Mouse (Mus musculus) neural tube, embryonic 14.5 days (tissue): ENCODE results near the gene Ebf1. TPM values are rescaled to one million over a fixed set of nuclear protein-coding genes. Genes with fewer than 3 reads are reported as not detected.

Experiments
- ATAC-seq: fragments of 200-750 bp; cut with Nextera tagmentation; 2 replicates; pipeline ENCODE4 v1.8.0; 2017; ENCODE audit warnings: low read depth, mild to moderate bottlenecking, moderate TSS enrichment, moderate library complexity
- H3K27ac ChIP-seq: fragments of 300-500 bp; sonication (generic); 2 replicates; pipeline ENCODE4 v1.5.1; 2014; ENCODE audit warnings: low read depth, mild to moderate bottlenecking, control low read depth, low read length, moderate library complexity, mixed read lengths
- H3K27me3 ChIP-seq: fragments of 300-500 bp; sonication (generic); 2 replicates; pipeline ENCODE4 v1.6.1; 2014; ENCODE audit warnings: low read length; ENCODE audit not compliant: control insufficient read depth, insufficient read depth
- H3K36me3 ChIP-seq: fragments of 300-500 bp; sonication (generic); 2 replicates; pipeline ENCODE4 v1.6.1; 2014; ENCODE audit warnings: low read length, mixed read lengths; ENCODE audit not compliant: control insufficient read depth, insufficient read depth
- H3K4me1 ChIP-seq: fragments of 300-500 bp; sonication (generic); 2 replicates; pipeline ENCODE4 v1.6.1; 2014; ENCODE audit warnings: low read length; ENCODE audit not compliant: control insufficient read depth, insufficient read depth
- H3K4me2 ChIP-seq: fragments of 300-500 bp; sonication (generic); 2 replicates; pipeline ENCODE4 v1.6.1; 2014; ENCODE audit warnings: mild to moderate bottlenecking, low read depth, low read length, control low read depth
- H3K4me3 ChIP-seq: fragments of 300-500 bp; sonication (generic); 2 replicates; pipeline ENCODE4 v1.5.1; 2014; ENCODE audit warnings: low read depth, low read length, control low read depth, mixed read lengths
- H3K9ac ChIP-seq: fragments of 300-500 bp; sonication (generic); replicated peaks from 2 replicates; pipeline ENCODE4 v1.6.1; 2014; ENCODE audit warnings: low read depth, mild to moderate bottlenecking, control low read depth, low read length, mixed read lengths
- H3K9me3 ChIP-seq: fragments of 300-500 bp; sonication (generic); 2 replicates; pipeline ENCODE4 v1.6.1; 2016; ENCODE audit warnings: low read length; ENCODE audit not compliant: control insufficient read depth
- WGBS: fragments of 180-500 bp; shearing (Covaris S2); extraction: QIAGEN DNeasy Blood & Tissue Kit; methylation state at CpG from one replicate; pipeline ENCODE4 v1.1.7; 2014; 5-methylcytosine and 5-hydroxymethylcytosine counted together
- polyA plus RNA-seq: library from polyadenylated mRNA; unstranded; fragments of >200 nt; fragmentation: Nextera tagmentation; extraction: Ambion mirVana; gene quantifications from 2 replicates; pipeline ENCODE4 v1.2.1, GENCODE M21; 2014

Gene Ebf1
- polyA plus RNA-seq, 1 experiment from 2014 or later = 226 TPM

- no peak overlapping the region for H3K27ac ChIP-seq
- no peak overlapping the region for H3K4me3 ChIP-seq
- no peak overlapping the region for H3K4me2 ChIP-seq
- H3K4me1 ChIP-seq = peaks cover 5% of the 10 kb centered on the region; the same call in 1 of the 2 replicates
- 76% methylated on average over 3 of the region's 3 CpGs for WGBS
- H3K9me3 ChIP-seq = no peaks in the 10 kb centered on the region
- H3K9ac ChIP-seq = no peak overlapping the region
- ATAC-seq = no peak
- no peaks in the 10 kb centered on the region for H3K27me3 ChIP-seq
- H3K36me3 ChIP-seq = no peaks in the 10 kb centered on the region
Observed at GRCm38 (mm10) chr11:44884337-44884736, 267.2 kb downstream of the Ebf1 start.

- Histone ChIP-seq H3K4me2 (no peak overlapping the region), H3K9ac (no peak overlapping the region), H3K9me3 (no peaks in the 10 kb centered on the region), H3K36me3 (no peaks in the 10 kb centered on the region), H3K4me1 (peaks cover 5% of the 10 kb centered on the region; the same call in 1 of the 2 replicates), H3K27ac (peak overlapping the region; percentile 61), H3K4me3 (no peak overlapping the region), H3K27me3 (no peaks in the 10 kb centered on the region)
- 73% methylated on average over 2 of the region's 2 CpGs for WGBS
- no peak for ATAC-seq
Observed at GRCm38 (mm10) chr11:44886897-44887296, 269.8 kb downstream of the Ebf1 start.

GRCm38 (mm10) chr11:44887691-44888090 is 270.6 kb downstream of the Ebf1 start:
- H3K4me1 ChIP-seq = peaks cover 5% of the 10 kb centered on the region; the same call in 1 of the 2 replicates
- 36% methylated on average over 7 of the region's 7 CpGs for WGBS
- H3K9ac ChIP-seq = no peak overlapping the region
- no peaks in the 10 kb centered on the region for H3K27me3 ChIP-seq
- no peaks in the 10 kb centered on the region for H3K9me3 ChIP-seq
- H3K4me2 ChIP-seq = no peak overlapping the region
- no peak overlapping the region for H3K4me3 ChIP-seq
- H3K27ac ChIP-seq = peak overlapping the region; percentile 61; the same call in 1 of the 2 replicates
- no peaks in the 10 kb centered on the region for H3K36me3 ChIP-seq
- ATAC-seq = no peak

- Histone ChIP-seq H3K4me3 (no peak overlapping the region), H3K27ac (no peak overlapping the region), H3K9ac (no peak overlapping the region), H3K36me3 (no peaks in the 10 kb centered on the region), H3K4me1 (peaks cover 5% of the 10 kb centered on the region; the same call in 1 of the 2 replicates), H3K9me3 (no peaks in the 10 kb centered on the region), H3K27me3 (no peaks in the 10 kb centered on the region), H3K4me2 (no peak overlapping the region)
- ATAC-seq = no peak
- 91% methylated on average over 4 of the region's 4 CpGs for WGBS
Observed at GRCm38 (mm10) chr11:44888390-44888789, 271.3 kb downstream of the Ebf1 start.

GRCm38 (mm10) chr11:44892814-44893521 is 275.9 kb downstream of the Ebf1 start:
- no peaks in the 10 kb centered on the region for H3K36me3 ChIP-seq
- peak; percentile 46; the same call in 1 of the 2 replicates for ATAC-seq
- H3K4me2 ChIP-seq = peak overlapping the region; percentile 22; the same call in 1 of the 2 replicates
- no peaks in the 10 kb centered on the region for H3K27me3 ChIP-seq
- H3K4me3 ChIP-seq = no peak overlapping the region; the same call in 1 of the 2 replicates
- H3K9ac ChIP-seq = no peak overlapping the region; the same call in 1 of the 2 replicates
- no peaks in the 10 kb centered on the region for H3K9me3 ChIP-seq
- 31% methylated on average over 18 of the region's 18 CpGs for WGBS
- H3K27ac ChIP-seq = no peak overlapping the region
- 0 out of 2 replicates have a peak, but pooled peaks cover 3% of the 10 kb centered on the region for H3K4me1 ChIP-seq

- H3K36me3 ChIP-seq = no peaks in the 10 kb centered on the region
- no peak overlapping the region for H3K4me2 ChIP-seq
- no peaks in the 10 kb centered on the region for H3K9me3 ChIP-seq
- no peak overlapping the region for H3K27ac ChIP-seq
- no peaks in the 10 kb centered on the region for H3K27me3 ChIP-seq
- no peak overlapping the region for H3K4me3 ChIP-seq
- 0 out of 2 replicates have a peak, but pooled peaks cover 3% of the 10 kb centered on the region for H3K4me1 ChIP-seq
- no peak for ATAC-seq
- H3K9ac ChIP-seq = no peak overlapping the region
Observed at GRCm38 (mm10) chr11:44893986-44894385, 276.9 kb downstream of the Ebf1 start.

- H3K9ac ChIP-seq = no peak overlapping the region
- peaks cover 3% of the 10 kb centered on the region; the same call in 1 of the 2 replicates for H3K4me1 ChIP-seq
- H3K27me3 ChIP-seq = no peaks in the 10 kb centered on the region
- no peaks in the 10 kb centered on the region for H3K9me3 ChIP-seq
- no peak overlapping the region for H3K4me3 ChIP-seq
- ATAC-seq = no peak
- H3K27ac ChIP-seq = no peak overlapping the region
- WGBS = 93% methylated on average over 4 of the region's 4 CpGs
- H3K4me2 ChIP-seq = no peak overlapping the region
- no peaks in the 10 kb centered on the region for H3K36me3 ChIP-seq
Observed at GRCm38 (mm10) chr11:44894798-44895197, 277.7 kb downstream of the Ebf1 start.

- no peak for ATAC-seq
- no peak overlapping the region for H3K27ac ChIP-seq
- H3K9me3 ChIP-seq = no peaks in the 10 kb centered on the region
- no peak overlapping the region for H3K4me2 ChIP-seq
- no peaks in the 10 kb centered on the region for H3K27me3 ChIP-seq
- peaks cover 14% of the 10 kb centered on the region for H3K4me1 ChIP-seq
- H3K36me3 ChIP-seq = no peaks in the 10 kb centered on the region
- no peak overlapping the region for H3K9ac ChIP-seq
- no peak overlapping the region for H3K4me3 ChIP-seq
- 89% methylated on average over 1 of the region's 1 CpGs for WGBS
Observed at GRCm38 (mm10) chr11:44895893-44896292, 278.8 kb downstream of the Ebf1 start.

- H3K4me1 ChIP-seq = peaks cover 24% of the 10 kb centered on the region
- no peaks in the 10 kb centered on the region for H3K36me3 ChIP-seq
- no peak overlapping the region for H3K4me3 ChIP-seq
- no peak overlapping the region for H3K4me2 ChIP-seq
- no peak overlapping the region for H3K9ac ChIP-seq
- 72% methylated on average over 10 of the region's 10 CpGs for WGBS
- H3K27me3 ChIP-seq = no peaks in the 10 kb centered on the region
- no peak overlapping the region; the same call in 1 of the 2 replicates for H3K27ac ChIP-seq
- ATAC-seq = no peak
- H3K9me3 ChIP-seq = no peaks in the 10 kb centered on the region
Observed at GRCm38 (mm10) chr11:44897140-44897665, 280.1 kb downstream of the Ebf1 start.
